Mouse (Mus musculus) inflammation-experienced regulatory T-cells, adult 6 months (primary cell): ENCODE measurements around the gene Jmjd1c. TPM values are rescaled to one million over a fixed set of nuclear protein-coding genes. Genes with fewer than 3 reads are reported as not detected.

Source experiments
- ATAC-seq: one replicate; pipeline ENCODE4 v1.8.0; 2017
- polyA plus RNA-seq, 3 experiments: library from polyadenylated mRNA; unstranded; fragments of 100-300 nt; shearing (Covaris generic); gene quantifications; one replicate each; pipeline ENCODE4 v1.2.1; 2017

The Jmjd1c gene
- polyA plus RNA-seq, 3 experiments from 2014 or later: 34.3 to 58.3 (median 45.7) TPM

DNA sequence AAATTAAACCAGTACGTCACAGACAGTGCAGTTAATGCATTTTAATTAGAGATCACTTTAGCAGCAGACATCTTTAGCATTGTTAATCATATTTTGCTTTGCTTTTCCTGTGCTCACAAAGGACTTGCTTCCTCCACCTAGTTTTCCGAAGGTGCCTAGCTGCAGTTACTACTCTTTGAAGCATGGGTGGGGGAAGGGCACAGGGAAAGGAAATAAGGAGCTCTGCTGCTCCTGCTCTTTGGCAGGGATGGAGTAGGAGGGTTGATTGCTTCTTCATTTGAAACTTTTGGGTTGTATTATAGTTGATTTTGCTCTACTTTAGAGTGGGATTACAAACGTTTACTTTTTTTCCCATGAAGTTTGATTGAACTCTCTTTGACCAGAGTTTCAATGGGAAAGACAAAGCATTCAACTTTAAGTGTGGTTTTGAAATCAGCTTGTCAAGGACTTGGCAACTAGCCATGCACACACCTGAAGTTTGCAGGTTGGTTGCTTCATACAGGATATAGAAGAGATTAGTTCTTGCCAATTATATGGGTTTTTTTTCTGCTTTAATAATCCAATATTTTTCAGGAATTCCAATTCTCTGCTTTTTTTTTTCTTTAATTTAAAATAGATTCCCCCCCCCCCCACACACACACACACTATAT, 97.2 kb downstream of the Jmjd1c start:
- no peak for ATAC-seq

GRCm38 (mm10) chr10:67194046-67194445, 98.1 kb downstream of the Jmjd1c start:
- ATAC-seq: peak; percentile 57

DNA sequence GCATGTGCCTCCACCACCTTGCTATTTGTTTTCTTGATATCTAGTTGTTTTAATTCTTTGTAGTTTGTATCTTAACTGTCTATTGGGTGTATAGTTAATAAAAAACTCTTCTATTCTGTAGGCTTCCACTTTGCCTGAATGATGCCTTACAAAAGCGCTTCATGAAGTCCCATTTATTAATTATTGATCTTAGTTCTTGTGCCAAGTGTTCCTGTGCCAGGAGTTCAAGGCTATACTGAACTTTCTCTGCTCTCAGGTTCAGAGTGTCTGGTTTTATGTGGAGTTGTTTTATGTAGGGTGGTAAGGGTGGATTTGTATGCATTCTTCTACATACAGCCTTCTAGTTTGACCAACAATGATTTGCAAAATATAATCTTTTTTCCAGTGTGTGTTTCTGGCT, 99.7 kb downstream of the Jmjd1c start:
- no peak for ATAC-seq

DNA sequence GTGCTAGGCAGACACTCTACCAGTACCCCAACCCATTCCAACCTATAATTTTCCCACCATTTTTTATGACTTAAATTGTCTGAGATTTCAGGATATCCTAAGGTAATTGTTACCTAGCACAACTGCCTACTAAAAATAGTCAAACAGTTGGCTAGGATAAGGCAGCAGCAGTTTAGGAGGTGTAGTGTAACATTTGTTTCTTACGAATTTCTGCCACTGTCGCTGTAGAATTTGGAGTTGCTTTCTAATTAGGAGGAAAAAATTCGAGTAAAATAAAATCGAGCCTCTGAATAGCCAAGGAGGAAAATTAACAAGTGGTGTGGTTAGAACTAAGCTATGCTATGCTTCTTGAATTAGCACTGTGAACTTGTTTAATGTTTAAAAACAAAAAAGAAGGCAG, 101.3 kb downstream of the Jmjd1c start:
- no peak for ATAC-seq

DNA sequence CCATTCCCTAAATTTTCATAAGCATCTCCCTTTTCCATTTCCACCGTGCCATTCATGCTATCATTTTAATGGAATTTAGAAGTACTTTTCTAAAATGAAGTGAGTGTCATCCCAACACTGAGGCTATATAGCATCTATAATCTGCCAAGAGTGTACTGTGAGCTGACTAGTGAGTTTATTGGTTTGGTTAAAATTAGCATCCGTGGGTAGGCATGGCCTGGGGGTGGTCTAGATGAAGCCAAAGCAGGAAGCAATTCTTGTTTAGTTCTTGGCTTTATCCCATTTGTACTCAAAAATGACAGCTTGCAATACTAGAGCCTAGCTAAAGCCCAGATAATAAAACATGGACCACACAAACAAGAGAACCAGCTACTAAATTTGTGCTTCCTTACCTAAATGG, 101.9 kb downstream of the Jmjd1c start:
- ATAC-seq: no peak

DNA sequence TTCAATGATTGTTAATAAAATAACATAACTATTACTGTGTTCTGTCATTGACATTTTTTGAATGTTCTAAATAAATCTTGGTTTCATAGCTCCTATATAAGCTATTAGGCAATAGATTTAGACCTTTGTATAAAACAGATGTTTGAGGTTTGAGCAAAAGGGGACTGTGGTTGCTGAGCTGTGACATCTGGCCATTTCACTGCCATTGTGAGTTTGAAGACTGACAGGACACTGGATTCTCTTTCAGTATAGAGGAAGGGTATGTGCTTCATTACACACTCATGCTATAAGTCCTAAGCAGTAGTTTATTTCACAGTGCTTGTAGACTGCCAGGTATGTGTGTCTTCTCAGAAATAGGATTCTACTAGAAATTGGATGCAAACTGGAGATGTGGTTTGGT, 105.8 kb downstream of the Jmjd1c start:
- ATAC-seq: no peak

DNA sequence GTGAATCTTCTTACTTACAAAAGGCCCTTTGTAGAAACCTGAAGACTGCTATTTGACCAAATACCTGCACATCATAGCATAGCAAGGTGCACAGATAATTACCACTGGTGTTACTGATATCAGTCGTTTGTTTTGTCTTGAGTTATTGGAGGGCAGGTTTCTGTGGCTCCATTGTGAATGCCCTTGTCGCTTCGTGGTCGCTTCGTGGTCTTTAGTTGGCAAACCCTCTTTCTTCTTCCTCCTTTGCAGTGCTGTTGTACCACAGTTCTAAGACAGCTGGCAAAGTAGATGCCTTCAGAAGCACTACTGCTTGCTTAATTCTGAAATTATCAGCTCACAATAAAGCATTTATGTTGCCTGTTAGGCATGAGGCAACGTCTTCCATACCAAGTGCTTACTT, 106.5 kb downstream of the Jmjd1c start:
- ATAC-seq: no peak

DNA sequence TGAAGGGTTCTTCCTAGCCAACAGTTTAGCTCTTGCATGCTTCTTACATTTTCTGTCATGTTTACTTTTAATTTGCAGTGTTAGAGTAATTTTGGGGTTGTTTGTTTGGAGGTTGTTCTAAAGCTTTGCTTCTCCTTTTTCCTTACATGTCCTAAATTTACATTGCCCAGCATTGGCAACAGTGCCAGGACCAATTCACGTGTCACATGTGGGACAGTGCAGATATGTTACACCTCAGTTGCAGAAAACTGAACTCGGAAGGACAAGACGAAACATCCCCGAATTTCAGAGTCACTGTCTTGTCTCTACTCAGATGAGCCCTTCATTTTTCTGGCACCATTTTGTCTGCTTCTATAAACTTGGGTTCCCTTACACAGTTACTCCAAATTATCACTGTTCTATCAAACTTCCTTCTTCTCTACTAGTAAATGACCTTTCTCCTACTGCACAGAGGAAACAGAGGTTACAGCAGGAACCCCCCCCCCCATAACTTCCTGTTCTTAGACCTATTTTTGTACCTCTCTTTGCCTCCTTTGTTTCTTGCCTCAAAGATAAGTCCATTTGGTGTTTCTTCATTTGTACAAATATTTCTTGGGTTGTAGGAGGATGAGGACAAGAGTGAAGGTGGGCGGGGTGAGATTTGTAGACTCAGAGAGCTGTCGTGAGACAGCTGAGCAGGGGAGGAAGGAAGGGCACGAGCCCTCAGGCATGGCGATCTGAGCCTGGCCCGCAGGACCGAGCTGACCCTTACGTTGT, 108.9 kb downstream of the Jmjd1c start:
- ATAC-seq: peak; percentile 80

GRCm38 (mm10) chr10:67207931-67208330, 112.0 kb downstream of the Jmjd1c start:
- ATAC-seq: no peak

- ATAC-seq: peak; percentile 32
These were observed 114.2 kb downstream of the Jmjd1c start for GRCm38 (mm10) chr10:67209916-67210675.

GRCm38 (mm10) chr10:67212031-67212430, 116.1 kb downstream of the Jmjd1c start:
- ATAC-seq: no peak

DNA sequence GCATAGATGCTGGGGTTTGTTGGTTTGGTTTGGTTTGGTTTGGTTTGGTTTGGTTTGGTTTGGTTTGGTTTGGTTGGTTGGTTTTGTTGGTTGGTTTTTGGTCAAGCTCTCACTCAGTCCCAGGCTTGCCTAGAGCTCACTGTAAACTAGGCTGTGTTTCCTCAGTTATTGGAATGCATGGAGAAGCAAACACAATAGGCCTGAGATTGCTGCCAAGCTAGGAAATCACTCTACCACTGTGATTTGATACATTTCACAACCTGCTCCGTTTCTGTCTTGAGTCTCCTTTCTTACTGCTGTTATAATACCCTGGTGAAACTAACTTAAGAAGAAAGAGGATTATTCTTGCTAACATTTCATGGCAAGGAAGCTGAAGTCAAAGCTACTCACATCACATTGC, 117.8 kb downstream of the Jmjd1c start:
- no peak for ATAC-seq

DNA sequence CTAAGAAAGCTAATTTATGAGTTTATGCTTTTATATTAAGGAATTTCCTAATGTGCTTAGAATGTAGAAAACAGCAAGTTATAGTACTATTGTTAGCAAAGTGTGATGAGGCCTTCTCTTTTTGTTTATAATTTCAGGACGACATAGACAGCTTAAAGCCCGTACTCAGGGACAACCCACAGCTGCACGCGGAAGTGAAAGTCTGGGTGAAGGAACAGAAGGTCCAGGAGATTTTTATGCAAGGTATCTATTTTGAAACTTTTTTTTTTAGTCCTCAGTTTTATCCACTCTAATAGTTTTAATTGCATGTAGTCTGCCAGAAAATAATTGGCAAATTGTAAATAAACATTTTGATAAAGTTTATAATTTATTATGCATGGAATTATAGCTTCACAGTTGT, 119.2 kb downstream of the Jmjd1c start:
- ATAC-seq: no peak

GRCm38 (mm10) chr10:67216872-67217271, 120.9 kb downstream of the Jmjd1c start:
- peak; percentile 73 for ATAC-seq

DNA sequence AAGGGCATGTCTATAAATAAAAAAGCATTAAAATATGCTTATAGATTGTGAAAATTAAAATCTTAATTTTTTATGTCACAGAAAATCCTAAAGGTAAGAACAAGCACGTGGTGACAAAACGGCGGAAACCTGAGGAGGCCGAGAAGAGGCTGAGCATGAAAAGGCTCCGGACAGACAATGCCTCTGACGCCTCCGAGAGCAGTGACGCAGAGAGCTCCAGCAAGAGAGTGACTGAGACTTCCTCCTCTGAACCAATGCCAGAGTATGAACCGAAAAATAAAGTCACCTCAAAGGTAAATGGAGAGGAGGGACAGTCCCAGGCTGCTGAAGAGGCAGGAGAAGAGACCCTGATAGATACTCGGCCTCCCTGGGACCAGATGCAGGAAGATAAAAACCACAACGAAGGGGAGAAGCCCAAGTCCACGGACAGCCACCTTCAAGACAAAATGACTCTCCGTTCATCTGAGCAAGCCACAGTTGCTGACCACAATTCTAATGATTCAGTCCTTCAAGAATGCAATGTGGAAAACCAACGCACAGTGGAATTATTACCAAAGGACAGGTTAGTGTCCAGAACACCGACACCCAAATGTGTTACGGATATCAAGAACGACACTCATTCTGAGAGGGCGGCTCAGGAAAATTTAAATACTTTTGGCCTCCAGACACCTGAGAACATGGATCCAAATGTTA, 123.1 kb downstream of the Jmjd1c start:
- peak; percentile 32 for ATAC-seq

DNA sequence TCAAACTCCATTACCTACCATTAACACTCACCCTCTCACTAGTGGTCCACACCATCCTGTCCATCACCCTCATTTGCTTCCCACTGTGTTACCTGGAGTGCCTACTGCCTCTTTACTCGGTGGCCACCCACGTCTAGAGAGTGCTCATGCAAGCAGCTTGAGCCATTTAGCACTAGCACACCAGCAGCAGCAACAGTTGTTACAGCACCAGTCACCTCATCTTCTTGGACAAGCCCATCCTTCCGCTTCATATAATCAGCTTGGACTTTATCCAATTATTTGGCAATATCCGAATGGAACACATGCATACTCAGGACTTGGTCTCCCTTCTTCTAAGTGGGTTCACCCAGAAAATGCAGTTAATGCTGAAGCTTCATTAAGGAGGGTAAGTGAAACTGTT, 124.3 kb downstream of the Jmjd1c start:
- ATAC-seq: no peak

DNA sequence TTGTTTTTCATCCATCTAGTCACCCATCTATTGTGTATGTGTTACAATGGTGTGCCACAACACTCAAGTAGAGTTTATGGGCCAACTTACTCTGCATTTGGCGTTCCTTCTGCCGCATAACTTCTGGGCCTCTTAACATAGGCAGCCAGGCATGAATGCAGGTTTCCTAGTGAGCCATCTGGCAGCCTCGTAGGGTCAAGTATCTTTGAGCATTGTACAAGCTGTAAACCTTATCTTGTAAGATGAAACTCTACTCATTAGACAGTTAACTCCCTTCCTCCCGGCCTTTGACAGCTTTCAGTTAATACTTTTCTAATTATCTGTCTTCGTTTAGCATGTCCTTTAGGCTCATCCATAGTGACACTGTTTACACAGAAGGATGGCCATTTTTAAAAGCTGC, 125.4 kb downstream of the Jmjd1c start:
- ATAC-seq: no peak

DNA sequence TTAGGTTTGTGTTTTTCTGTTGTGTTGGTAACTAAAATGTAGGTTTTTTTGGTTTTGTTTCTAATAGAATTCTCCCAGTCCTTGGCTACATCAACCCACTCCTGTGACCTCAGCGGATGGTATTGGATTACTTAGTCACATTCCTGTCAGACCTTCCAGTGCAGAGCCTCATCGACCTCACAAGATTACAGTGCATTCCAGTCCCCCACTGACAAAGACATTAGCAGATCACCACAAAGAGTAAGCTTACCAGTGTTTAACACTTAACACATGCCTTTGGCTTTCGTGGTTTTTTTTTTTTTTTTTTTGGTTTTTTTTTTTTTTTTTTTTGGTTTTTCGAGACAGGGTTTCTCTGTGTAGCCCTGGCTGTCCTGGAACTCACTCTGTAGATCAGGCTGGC, 128.0 kb downstream of the Jmjd1c start:
- no peak for ATAC-seq

- ATAC-seq: peak; percentile 51
These were observed 129.6 kb downstream of the Jmjd1c start for GRCm38 (mm10) chr10:67225528-67225927.

GRCm38 (mm10) chr10:67226109-67226508, 130.2 kb downstream of the Jmjd1c start:
- ATAC-seq: peak; percentile 55

GRCm38 (mm10) chr10:67226543-67226942, 130.6 kb downstream of the Jmjd1c start:
- no peak for ATAC-seq

GRCm38 (mm10) chr10:67230439-67230838, 134.5 kb downstream of the Jmjd1c start:
- ATAC-seq: no peak

DNA sequence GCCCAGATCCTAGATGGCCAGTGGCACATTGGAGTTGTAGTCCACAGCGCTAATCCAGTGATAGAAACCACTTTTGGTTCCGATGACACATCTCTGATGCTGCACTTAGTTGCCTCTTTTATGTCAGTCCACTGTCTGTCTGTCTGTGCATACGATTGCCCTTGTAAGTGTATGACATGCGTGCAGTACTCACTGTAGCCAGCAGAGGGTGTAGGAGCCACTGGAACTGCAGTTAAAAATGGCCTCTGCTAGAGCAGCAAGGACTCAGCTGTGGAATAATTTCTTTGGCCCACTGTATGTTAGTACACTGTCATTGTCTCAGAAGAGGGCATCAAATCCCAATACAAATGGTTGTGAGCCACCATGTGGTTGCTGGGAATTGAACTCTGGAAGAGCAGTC, 151.2 kb downstream of the Jmjd1c start:
- ATAC-seq: no peak
